Mouse (Mus musculus) thymus, postnatal 0 days (tissue): ENCODE data around the gene Il7r. TPM values are rescaled to one million over a fixed set of nuclear protein-coding genes. Genes with fewer than 3 reads are reported as not detected.
"Not testable (repeated sequence)": the region's sequence is repeated elsewhere in the genome, so short reads cannot be mapped to it uniquely, and the experiment has no call there.

ENCODE experiments used
- DNase-seq: peaks from one replicate; pipeline ENCODE4 v3.0.0-alpha.2; 2015; ENCODE audit warnings: low spot score
- polyA plus RNA-seq: library from polyadenylated mRNA; unstranded; fragments of >200 nt; fragmentation: Nextera tagmentation; extraction: Ambion mirVana; gene quantifications from 2 replicates; pipeline ENCODE4 v1.2.1, GENCODE M21; 2015

Gene Il7r
- 22.0 and 26.4 TPM in 2 replicates for polyA plus RNA-seq

DNA sequence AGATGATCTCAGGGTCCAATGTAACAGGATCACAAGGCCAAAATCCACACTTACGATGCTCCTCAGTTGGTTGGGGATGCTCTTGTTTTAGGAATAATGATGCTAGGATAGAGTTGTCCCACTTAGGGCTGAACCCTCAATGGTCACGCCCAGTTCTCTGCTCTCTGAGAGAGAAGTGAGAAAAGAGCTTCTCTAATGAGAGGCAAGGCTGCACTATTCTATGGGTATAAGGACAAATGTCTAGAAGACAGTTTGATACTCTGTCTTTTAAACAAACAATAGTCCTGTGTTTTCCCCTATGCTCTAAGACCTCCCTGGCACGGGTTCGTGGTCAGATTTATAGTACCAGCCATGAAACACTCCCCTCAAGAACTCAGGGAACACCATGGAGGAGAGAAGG, at the start of gene Il7r:
Gene Il7r, minus strand, starts transcription at position 101 of the 400 bp plus-strand sequence.
- no peak for DNase-seq

DNA sequence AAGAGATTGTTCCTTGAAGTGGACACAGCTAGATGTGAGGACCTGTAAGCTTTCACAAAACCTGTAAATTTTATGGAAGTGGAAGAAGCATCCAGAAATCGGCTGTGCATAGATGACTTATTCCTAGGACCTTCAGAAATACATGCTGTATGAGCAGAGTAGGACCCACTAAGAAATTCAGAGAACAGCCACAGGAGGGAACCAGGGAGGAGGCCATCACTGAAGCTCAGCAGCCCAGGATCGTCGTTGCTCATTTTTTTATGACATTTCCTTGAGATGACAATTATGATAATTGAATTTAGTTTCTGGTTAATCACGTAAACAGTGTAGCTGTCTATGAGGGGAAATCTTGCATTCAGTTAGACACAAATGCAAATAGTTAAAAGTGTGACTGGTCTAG, 47.3 kb upstream of the Il7r start:
- no peak for DNase-seq

DNA sequence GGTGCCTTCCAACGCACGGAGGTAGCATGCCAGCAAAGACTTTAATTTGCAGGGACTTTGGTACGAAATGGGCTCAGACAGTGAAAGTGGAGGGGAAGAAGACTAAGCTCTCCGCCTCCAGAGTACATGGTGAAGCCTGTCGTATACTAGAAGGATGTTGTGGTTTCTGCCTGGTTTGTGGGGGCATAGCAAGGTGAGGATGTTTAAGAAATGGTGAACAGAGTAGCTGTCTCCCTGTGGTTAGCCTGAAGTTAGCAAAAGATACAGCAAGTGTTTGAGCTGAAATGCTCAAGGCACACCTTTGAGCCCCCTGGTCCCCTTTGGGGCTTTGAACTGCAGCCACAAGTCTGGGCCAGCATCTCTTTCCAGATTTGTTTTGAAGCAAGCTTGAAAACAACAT, 44.8 kb upstream of the Il7r start:
- peak; percentile 76 for DNase-seq

DNA sequence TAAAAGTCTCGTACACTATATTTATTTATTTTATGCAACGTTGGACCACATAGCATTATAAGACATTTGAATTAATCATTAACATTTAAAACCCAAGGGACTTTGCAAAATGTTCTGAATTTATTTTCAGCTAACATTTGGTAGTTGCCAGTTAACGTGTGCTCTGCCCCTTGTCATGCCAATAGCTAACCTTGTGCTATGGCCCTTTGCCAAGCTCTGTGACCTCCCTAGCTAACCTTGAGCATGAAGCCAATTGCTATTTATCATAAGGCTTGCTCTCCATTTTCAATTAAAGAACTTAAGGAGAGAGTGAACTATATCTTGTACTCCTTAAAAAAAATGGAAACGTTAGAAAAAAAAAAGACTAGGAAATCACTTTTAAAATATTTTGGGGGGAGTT, 43.4 kb upstream of the Il7r start:
- DNase-seq = no peak

DNA sequence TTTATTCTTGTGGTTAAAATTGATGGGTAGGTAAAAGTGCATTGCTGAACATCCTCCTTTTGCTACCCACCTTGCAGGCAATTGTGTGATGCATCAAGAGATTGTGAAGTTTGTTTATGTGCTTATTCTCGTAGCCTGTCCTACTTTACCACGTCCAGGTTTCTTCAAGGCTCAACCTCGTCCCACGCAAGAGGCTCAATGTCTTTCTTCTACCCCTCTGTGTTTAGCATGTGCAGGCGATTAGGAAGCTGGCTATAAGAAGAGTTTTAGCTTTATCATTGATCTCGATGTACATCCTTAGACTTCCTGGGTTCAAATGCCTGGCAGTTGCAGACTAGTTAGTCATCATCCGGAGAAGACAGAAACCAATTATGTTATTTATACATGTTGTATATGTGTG, 42.7 kb upstream of the Il7r start:
- DNase-seq = no peak

DNA sequence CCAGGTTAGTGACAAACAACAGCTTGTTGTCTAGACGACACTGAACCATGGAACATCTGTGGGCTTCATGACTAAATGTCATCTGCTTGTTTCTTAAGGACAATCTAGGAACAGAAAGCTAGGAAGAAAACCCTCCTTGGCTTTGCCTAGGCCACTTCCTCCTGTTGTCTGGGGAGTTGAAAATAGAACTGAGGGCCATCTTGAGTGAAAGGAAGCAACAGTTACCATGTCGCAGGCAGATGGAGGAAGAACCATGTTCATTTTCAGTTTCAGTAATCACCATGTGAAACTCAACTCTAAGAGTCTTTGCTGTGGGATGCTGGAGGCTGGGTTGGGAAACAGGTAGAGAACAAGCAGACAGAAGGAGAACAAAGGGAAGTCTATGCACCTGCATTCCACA, 41.9 kb upstream of the Il7r start:
- peak; percentile 17 for DNase-seq

DNA sequence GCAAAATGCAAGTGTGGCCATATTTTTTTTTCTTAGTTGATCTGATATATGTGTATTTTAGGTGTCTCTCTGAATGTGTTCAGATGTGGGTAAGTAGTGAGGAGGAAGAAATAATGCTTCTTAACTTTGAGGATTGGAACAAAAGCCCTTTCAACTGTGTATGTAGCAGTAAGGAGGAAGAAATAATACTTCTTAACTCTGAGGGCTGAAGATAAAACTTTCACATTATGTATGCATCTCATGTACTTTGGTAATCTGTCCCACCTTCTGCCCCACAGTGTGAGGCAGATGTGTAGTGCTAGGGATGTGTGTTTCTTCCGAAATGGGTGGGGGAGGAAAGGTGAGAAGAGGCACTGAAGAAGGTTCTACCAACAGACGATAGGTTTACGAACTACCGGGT, 37.3 kb upstream of the Il7r start:
- no peak for DNase-seq

DNA sequence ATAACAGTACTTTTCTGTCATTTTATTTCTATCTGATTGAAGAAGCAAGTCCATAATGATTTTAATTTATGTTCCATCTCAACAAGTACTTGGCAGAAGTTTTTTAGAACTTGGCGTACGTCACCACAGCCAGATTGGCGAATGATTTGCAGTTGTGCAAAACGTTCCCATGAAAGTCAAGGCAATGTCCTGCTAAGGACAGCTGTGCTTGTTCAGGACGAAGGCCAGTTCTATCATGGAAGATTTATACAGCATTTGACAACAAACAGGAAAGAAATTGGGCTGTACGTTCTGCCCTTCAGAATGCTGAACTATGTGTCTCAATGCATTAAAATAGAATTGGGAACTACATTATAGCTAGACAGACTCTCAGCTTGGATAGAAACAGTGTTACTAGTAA, 35.4 kb upstream of the Il7r start:
- no peak for DNase-seq

DNA sequence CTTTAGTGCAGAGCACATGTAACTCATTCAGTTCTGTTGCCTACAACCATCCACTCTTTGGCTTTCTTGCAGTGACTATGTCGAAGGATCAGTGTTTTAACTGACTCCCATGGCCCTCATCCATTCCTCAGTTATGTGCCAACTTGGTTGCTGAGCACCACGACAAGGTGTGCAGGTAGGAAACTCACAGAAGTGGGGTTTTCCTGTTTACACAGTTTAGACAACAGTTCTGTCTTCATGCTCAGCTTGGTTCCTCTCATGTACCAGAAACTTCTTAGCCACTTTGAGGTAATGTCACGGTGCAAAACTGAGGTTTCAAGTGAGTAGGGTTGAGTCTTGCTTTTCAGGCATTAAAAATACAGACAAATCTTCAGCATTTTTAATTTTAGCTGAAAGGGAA, 34.2 kb upstream of the Il7r start:
- no peak for DNase-seq

DNA sequence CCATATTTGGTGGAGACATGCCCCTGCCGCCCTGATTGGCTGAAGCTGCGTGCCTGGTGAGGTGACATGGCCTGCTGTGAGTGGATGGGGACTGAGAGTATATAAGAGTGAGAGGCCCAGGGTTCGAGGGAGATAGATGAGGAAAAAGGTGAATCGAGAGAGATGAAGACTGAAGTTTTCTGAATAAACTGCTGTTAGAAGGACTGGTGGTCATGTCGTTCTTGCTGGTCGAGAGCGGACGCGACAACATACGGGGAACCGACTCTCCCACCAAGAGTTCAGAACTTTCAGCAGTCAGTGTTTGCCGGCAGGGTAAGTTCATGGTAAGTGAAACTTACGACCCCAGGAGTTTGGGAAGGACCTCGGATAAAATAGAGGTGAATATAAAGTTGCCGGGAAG, 27.3 kb upstream of the Il7r start:
- not testable (repeated sequence) for DNase-seq

DNA sequence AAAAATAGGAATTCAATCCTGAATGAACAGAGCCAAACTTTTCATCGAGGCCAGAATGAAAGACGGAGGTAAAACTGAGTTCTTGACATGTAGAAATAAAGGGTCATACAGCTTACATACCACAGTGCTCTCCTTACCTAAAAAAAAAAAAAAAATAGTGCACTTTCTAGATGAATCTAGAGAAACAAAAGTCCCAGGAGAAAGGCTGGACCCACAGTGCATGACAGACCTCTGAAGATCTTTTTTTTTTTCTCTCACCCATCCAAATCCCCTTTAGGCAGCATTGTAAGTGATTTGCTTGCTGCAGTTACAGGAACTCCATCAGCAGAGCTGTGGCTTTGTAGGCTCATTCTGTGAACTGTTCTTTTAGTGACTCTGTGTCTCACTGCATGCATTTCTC, 19.0 kb upstream of the Il7r start:
- no peak for DNase-seq

DNA sequence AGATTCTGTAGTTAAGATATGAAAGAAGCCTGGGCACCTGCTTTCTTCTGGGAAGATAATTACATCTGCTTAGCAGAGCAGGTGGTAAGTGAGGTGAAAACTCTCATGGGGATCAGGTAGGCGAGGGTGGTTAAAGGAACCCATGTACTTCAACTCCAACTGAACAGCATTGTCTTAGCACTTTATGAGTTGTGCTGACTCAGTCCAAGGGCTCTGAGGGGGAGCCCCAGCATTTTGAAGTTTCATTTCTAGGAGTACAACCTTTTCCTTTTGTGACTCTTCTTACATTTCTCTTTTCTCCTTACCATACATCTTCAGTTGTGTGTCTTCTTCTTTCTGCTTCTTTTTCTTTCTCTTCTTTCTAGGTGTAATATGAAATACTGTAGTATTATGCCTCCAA, 5.2 kb upstream of the Il7r start:
- no peak for DNase-seq

DNA sequence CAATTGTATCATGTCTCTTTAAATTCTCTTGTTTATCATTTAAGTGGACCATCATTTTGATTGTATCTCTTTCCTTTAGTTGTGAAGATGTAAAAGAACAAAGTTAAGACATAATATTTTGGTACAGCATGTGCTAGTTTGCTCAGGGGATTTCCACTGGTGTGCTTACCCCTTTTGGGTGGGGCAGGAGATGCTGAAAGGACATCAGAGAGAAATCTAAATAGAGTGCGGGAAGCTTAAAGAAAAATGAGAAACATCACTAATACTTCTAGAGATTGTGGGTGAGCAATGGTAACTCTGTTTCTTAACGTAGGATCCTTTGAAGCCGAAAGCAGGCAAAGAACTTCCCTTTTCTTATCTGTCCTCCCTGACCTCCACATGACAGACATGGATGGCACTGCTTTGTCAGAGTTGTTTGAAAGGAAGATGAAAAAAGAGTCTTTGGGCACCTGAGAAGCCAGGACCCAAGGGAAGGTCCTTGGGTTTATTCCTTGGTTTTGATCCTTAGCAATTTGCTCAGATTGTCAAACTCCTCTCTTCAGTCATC, 3.5 kb upstream of the Il7r start:
- no peak for DNase-seq

DNA sequence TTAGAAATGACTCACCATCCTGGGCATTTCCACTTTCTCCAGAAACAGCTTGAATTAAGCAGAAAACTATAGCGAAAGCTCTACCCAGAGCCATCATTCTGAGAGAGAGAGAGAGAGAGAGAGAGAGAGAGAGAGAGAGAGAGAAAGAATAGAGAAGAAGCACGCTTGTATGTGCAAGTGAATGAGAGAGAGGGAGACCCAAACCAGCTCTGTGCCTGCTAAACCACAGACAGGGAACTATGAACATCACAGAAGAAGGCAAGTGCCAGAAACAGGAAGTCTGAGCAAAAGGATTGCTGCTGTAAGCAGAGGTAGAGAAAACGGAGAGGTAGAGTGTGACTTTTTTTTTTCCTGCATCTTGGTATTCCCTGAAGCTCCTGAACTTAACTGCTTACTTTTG, 330 bp downstream of the Il7r start:
- DNase-seq = peak; percentile 54

DNA sequence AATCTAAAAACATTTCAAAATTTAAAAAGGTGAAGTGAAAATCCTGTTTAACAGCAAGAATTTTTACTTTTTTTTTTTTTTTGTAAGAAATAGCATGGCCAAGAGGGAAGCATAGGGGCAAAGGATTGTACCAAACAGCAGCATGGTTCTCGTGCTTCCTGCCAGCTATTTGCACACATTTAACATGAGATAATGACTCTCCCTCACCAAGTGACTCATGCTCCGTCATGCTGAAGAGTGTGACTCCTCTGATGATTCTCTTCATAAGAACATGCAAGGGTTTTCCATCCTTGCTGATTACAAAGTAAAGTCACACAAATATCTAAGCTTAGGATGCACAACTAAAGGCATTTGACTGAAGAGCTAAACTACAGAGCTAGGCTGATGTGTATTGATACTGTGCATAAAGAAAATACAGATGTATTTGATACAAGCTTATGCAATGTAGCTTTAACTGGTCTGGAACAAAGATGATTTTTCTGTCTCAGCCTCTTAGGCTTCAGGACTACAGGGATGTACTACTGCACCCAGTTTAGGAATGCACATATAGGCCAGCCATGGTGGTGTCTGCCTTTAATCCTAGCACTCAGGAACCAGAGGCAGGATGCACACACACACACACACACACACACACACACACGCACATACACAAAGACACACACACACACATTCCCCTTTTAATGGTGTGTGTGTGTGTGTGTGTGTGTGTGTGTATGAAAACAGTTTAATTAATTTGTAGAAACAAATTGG, 1.6 kb downstream of the Il7r start:
- peak; percentile 43 for DNase-seq

DNA sequence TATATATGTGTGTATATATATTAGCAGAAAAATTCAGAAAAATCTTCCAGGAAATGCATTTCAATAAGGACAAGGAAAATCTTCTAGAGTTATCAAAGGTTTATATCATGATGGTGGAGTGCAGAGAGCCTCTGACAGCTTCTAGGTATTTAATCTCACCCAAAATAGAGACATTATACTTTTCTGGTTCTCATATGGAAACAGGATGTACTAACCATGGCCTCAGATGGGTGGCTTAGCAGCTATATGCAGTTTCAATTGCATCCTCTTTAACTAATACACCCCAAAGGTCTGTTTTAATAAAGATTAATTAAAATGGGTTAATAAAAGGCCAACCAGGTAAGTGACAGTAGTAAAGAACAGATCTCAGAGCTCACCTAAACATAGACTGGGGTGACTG, 3.6 kb downstream of the Il7r start:
- no peak for DNase-seq

DNA sequence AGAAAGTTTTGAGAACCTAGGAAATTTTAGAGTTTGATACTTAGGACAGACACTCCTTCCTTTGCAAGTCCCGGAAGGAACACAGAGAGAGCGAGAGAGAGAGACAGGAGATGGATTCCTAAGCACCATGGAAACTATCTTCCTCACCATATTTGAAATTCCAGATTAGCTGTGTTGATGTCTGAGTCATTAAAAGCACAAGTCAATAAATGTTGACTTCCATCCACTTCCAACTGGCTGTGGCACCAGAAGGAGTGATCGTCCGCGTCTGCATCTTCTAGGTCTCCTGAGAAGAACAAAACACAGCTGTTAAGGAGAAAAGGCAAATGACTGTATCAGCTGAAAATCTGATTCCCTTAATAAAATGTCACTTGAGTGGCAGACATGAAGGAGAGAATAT, 5.1 kb downstream of the Il7r start:
- DNase-seq = no peak

DNA sequence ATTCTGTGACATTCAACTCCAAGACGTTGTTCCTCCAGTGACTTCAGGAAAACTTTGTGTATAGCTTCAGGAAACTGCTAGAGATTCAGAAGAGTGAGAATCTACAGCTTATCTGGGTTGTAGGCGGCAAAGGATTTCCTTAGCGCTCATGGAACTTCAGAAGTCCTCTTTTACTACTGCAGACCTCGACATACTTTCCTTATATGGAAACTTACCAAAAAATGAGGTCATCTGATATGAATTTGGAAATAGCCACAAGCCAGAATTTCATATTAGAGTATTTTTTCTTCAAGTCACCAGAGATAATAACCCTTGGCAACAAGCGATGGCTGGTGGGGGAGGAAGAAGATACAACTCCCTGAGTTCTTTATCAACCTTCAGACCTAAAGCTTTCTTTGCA, 6.0 kb downstream of the Il7r start:
- no peak for DNase-seq

DNA sequence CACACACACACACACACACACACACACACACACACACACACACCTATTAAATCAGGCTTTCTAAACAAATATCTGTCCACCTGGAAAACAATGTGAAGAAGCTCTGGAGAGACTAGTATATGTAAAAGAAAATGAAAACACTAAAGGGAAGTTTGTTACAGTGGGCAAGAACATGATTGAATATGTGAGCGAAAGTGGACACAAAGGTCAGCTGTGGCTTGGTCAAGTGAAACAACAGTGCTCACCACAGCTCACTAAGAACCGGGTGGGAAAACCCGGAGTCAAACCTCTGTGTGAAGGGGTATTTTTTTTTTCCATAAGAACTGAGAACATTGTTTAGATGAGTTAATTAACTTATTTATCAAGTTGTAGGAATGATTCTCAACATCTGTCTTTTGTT, 6.9 kb downstream of the Il7r start:
- DNase-seq = no peak

DNA sequence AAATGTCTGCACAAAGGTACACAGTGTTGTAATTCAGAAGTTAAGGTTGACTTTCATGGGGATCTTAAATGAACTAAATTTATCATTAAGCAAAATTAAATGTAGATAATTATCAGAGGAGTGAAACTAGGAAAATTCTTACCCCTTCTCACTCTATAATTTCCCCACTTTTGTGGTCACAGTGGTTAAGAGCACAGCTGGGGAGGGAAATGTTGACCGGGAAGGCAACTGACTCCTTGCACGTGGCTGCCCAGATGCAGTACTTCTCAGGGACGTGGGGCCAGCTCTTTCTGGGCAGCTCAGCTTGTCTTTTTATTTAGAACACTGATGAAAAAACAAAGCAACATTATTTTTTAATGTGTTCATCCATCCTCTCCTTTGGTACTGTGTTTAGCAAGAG, 37.9 kb downstream of the Il7r start:
- no peak for DNase-seq

DNA sequence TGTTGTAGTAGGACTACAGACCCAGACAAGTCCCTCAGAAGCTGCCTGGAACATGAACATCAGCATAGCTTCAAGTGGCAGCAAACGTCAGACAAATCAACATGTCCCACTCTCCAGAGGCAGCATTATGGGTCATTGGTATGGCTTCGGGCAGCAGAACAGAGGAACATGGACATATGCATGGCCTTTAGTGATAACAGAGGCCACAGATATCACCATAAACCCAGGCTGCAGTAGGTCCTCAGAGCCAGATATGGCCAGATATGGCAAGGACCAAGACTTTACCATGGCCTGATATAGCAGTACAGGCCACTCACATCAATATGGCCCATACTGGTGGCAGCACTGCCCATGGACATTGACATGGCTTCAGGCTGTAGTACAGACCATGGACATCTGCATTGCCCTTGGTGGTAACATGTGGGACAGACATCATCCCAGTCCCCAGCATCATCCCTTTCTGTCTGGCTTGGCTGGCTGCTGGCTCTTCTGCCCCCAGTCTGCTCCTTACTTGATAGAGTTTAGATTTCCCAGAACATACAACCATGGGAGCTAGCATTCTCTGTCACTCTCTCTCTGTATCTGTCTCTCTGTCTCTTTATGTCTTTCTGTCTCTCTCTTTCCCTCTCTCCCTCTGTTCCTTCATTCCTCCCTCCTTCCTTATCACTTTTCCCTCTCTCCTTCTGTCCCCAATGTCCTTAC, 40.4 kb downstream of the Il7r start:
- DNase-seq = no peak

DNA sequence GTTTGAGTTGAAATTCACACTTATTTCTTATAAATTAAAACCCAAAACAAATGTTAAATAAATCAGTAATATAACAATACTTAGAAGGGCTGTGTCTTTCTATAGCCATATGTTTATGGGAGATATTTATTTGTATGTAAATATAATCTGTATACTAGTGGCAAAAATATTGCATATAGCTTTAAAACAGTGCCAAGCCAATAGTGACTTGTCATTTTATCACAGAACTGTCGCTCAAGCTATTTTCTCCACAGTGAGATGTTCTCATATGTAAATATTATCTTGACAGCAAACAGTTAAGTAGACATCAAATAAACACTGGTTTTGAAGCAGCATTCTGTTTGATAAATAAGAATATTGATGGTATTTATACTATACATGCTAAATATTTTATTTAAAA, 56.8 kb downstream of the Il7r start:
- no peak for DNase-seq

DNA sequence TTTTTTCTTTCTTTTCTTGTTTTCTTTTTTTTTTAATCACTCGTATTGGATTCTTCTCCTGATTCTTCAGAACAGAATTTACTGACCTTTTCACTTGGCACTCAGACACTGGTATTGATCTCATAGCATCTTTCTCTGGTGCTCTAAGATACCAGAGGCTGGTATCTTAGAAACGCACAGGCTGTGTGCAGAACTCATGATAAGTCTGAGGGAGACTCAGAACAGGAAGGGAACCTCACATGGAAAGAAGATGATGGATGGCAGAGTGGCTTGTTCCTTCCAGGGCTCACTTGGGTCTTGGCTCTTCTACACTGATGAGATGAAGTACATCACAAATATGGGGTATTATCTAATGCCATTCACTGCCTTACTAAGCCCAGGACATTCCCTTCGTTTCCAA, 57.4 kb downstream of the Il7r start:
- DNase-seq = no peak
